Mouse (Mus musculus): ENCODE measurements at regions not wholly inside any gene's neighbourhood (a gene's known extent, or its start where the extent isn't known, plus 50 kb on each side); places are given as distances from the start of the nearest gene placed in this dataset.

- no peak overlapping the region for H3K9ac ChIP-seq (replicated peaks)
- no peak overlapping the region for H3K4me3 ChIP-seq (ENCODE audit: low read depth, low read length)
- no peaks in the 10 kb centered on the region for H3K9me3 ChIP-seq (ENCODE audit: low read length)
- ATAC-seq, result no peak
- H3K4me1 ChIP-seq (ENCODE audit: insufficient read depth), result peaks cover 8% of the 10 kb centered on the region
- no peaks in the 10 kb centered on the region for H3K27me3 ChIP-seq (ENCODE audit: insufficient read depth, low read length)
- no peak overlapping the region for H3K27ac ChIP-seq (ENCODE audit: low read depth)
- 78% methylated on average over 6 of the region's 6 CpGs for WGBS (ENCODE audit: insufficient replicate concordance)
- DNase-seq, result no peak
- H3K4me2 ChIP-seq (ENCODE audit: low read depth, low read length), result no peak overlapping the region
- no peaks in the 10 kb centered on the region for H3K36me3 ChIP-seq (replicated peaks; ENCODE audit: insufficient read depth, low read length)
- TF ChIP-seq CTCF (IDR thresholded peaks at IDR 0.05; ENCODE audit: low read depth), result no peak
- no peak for TF ChIP-seq EP300 (IDR thresholded peaks at IDR 0.05; ENCODE audit: low read depth)
These were observed 79.7 kb upstream of the Spdye4c start for GRCm38 (mm10) chr2:128511291-128511690.

- 40% methylated on average over 6 of the region's 6 CpGs for WGBS (ENCODE audit: insufficient replicate concordance)
- H3K9ac ChIP-seq (replicated peaks), result no peak overlapping the region
These were observed 78.2 kb upstream of the Spdye4c start for GRCm38 (mm10) chr2:128512852-128513251.

DNA sequence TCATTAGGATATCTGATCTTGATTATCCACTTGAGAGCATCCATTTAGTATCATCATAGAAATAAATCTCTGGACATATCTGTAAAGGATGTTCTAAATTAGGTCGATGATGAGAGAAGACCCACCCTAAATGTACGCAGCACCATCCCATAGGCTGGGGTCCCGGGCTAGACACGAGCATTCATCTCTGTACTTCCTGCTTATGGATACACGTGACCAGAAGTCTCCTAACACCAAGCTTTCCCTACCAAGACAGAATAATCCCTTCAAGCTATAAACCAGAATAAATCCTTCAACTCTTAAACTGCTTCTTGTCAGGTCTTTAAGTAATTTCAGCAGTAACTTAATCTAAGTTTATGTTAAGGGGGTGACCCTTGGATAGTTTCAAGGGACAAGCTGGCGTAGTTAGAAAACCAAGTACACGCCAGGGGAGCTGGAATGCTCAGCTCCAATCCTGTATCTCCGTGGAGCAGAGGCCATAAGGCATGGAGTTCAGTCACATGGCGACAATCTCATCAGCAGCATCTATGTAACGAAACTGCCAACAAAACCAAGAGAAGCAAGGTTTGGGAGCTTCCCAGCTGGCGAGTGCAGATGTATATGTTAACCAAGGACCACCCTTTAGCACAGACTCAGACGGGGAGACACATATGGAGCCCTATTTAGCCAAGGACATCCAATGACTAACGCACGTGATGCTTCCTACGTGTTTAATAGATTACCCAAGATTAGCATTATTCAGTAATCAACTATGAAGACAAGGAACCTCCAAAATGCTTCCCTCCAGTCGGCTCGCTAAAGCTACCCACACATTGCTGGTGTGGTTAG, 76.3 kb upstream of the Spdye4c start:
- DNase-seq, result no peak

More at GRCm38 (mm10) chr2:128512852-128513251, 78.2 kb upstream of the Spdye4c start:
- Histone ChIP-seq H3K9me3 (ENCODE audit: low read length) (no peaks in the 10 kb centered on the region), H3K36me3 (replicated peaks; ENCODE audit: insufficient read depth, low read length) (no peaks in the 10 kb centered on the region), H3K4me1 (ENCODE audit: insufficient read depth) (peaks cover 8% of the 10 kb centered on the region), H3K4me2 (ENCODE audit: low read depth, low read length) (no peak overlapping the region), H3K27ac (ENCODE audit: low read depth) (no peak overlapping the region), H3K27me3 (ENCODE audit: insufficient read depth, low read length) (no peaks in the 10 kb centered on the region), H3K4me3 (ENCODE audit: low read depth, low read length) (no peak overlapping the region)
- TF ChIP-seq CTCF (IDR thresholded peaks at IDR 0.05; ENCODE audit: low read depth) (no peak), EP300 (IDR thresholded peaks at IDR 0.05; ENCODE audit: low read depth) (no peak)
- ATAC-seq, result peak; percentile 62; the same call in 1 of the 2 replicates
- no peak for DNase-seq

DNA sequence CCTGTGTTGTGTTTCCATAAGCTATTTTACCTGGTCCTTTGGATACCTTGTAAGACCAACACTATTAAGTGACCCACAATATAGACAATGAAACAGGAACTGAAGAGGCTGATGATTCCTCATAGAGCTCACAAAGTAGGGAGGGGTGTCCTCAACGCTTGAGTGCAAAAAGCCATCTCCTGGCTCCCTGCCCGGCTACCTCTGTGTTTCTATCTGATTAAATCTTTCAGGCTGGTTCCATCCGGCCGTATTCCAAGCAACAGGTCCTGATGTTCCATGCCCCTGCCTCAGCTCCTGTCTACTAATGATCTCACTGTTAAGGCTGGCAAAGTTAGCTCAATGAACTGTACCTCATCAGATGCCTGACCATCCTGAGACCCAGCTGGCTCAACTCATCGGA, 75.3 kb upstream of the Spdye4c start:
- no peaks in the 10 kb centered on the region for H3K9me3 ChIP-seq (ENCODE audit: low read length)
- WGBS (ENCODE audit: insufficient replicate concordance), result 72% methylated on average over 5 of the region's 5 CpGs
- H3K27me3 ChIP-seq (ENCODE audit: insufficient read depth, low read length), result no peaks in the 10 kb centered on the region
- ATAC-seq (no peak), DNase-seq (no peak)
- no peak for TF ChIP-seq EP300 (IDR thresholded peaks at IDR 0.05; ENCODE audit: low read depth)
- H3K27ac ChIP-seq (ENCODE audit: low read depth), result no peak overlapping the region
- H3K4me3 ChIP-seq (ENCODE audit: low read depth, low read length), result no peak overlapping the region
- no peaks in the 10 kb centered on the region for H3K36me3 ChIP-seq (replicated peaks; ENCODE audit: insufficient read depth, low read length)
- H3K9ac ChIP-seq (replicated peaks), result no peak overlapping the region
- H3K4me2 ChIP-seq (ENCODE audit: low read depth, low read length), result no peak overlapping the region
- H3K4me1 ChIP-seq (ENCODE audit: insufficient read depth), result peaks cover 8% of the 10 kb centered on the region

More for the DNA sequence above, 76.3 kb upstream of the Spdye4c start:
- no peaks in the 10 kb centered on the region for H3K36me3 ChIP-seq (replicated peaks; ENCODE audit: insufficient read depth, low read length)
- no peak overlapping the region for H3K9ac ChIP-seq (replicated peaks)
- H3K4me2 ChIP-seq (ENCODE audit: low read depth, low read length), result no peak overlapping the region
- H3K27me3 ChIP-seq (ENCODE audit: insufficient read depth, low read length), result no peaks in the 10 kb centered on the region
- 74% methylated on average over 17 of the region's 17 CpGs for WGBS (ENCODE audit: insufficient replicate concordance)
- TF ChIP-seq CTCF (IDR thresholded peaks at IDR 0.05; ENCODE audit: low read depth), result no peak
- TF ChIP-seq EP300 (IDR thresholded peaks at IDR 0.05; ENCODE audit: low read depth), result no peak
- no peak overlapping the region for H3K27ac ChIP-seq (ENCODE audit: low read depth)
- no peak for ATAC-seq
- no peak overlapping the region for H3K4me3 ChIP-seq (ENCODE audit: low read depth, low read length)
- peaks cover 8% of the 10 kb centered on the region for H3K4me1 ChIP-seq (ENCODE audit: insufficient read depth)
- no peaks in the 10 kb centered on the region for H3K9me3 ChIP-seq (ENCODE audit: low read length)

DNA sequence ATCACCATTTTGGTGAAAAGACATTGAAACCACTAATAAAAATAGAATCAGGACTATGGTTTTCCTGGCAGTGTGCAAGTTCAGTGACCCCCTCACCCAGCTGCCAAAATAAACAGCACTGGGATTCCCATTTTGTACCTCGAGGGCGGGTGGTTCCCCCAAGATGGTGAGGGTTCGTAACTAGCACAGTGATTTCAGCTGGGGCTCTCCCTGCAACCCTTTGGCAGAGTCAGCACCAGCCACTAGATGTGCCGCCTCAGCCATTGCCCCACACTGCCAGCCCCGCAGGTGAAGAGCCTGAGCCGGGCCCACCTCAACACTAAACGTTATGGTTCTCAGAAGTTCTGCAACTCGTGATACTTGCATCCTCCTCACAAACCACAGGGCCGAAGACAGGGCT, 74.3 kb upstream of the Spdye4c start:
- no peak for TF ChIP-seq CTCF (IDR thresholded peaks at IDR 0.05; ENCODE audit: low read depth)
- no peak for TF ChIP-seq EP300 (IDR thresholded peaks at IDR 0.05; ENCODE audit: low read depth)
- H3K4me2 ChIP-seq (ENCODE audit: low read depth, low read length), result no peak overlapping the region
- no peak overlapping the region for H3K9ac ChIP-seq (replicated peaks)
- no peak for ATAC-seq
- no peaks in the 10 kb centered on the region for H3K27me3 ChIP-seq (ENCODE audit: insufficient read depth, low read length)
- peaks cover 8% of the 10 kb centered on the region for H3K4me1 ChIP-seq (ENCODE audit: insufficient read depth)
- no peak overlapping the region for H3K27ac ChIP-seq (ENCODE audit: low read depth)
- DNase-seq, result no peak
- H3K4me3 ChIP-seq (ENCODE audit: low read depth, low read length), result no peak overlapping the region
- no peaks in the 10 kb centered on the region for H3K9me3 ChIP-seq (ENCODE audit: low read length)
- H3K36me3 ChIP-seq (replicated peaks; ENCODE audit: insufficient read depth, low read length), result no peaks in the 10 kb centered on the region
- WGBS (ENCODE audit: insufficient replicate concordance), result 66% methylated on average over 9 of the region's 9 CpGs

- Histone ChIP-seq H3K27me3 (ENCODE audit: insufficient read depth, low read length) (no peaks in the 10 kb centered on the region), H3K9ac (replicated peaks) (no peak overlapping the region), H3K4me3 (ENCODE audit: low read depth, low read length) (no peak overlapping the region), H3K4me1 (ENCODE audit: insufficient read depth) (peaks cover under 1% of the 10 kb centered on the region), H3K9me3 (ENCODE audit: low read length) (no peaks in the 10 kb centered on the region), H3K4me2 (ENCODE audit: low read depth, low read length) (no peak overlapping the region), H3K36me3 (replicated peaks; ENCODE audit: insufficient read depth, low read length) (no peaks in the 10 kb centered on the region), H3K27ac (ENCODE audit: low read depth) (no peak overlapping the region)
- DNase-seq (no peak), ATAC-seq (no peak)
- TF ChIP-seq CTCF (IDR thresholded peaks at IDR 0.05; ENCODE audit: low read depth), result no peak
- WGBS (ENCODE audit: insufficient replicate concordance), result 89% methylated on average over 3 of the region's 3 CpGs
These were observed 72.9 kb upstream of the Spdye4c start for GRCm38 (mm10) chr2:128518142-128518541.
